ENCODE assay signal across 28 mouse cellular contexts in genomic region chr5:77129907-77130306, GRCm38 (mm10). TPM values are rescaled to one million over a fixed set of nuclear protein-coding genes. Genes with fewer than 3 reads are reported as not detected.
DNase-seq lines count a peak whose midpoint lies in the region; ATAC-seq and TF ChIP-seq lines count a peak whose summit lies in the region.
"Had no signal": no experiment of that assay in that cellular context is flagged by ENCODE, and none has a peak within 500 bp of the region (broad histone marks: within the 10 kb centered on the region; RNA-seq: fewer than 3 reads in every experiment).

No protein-coding gene starts in this region.

- DNase-seq in heart, embryonic 10.5 days (ENCODE audit: low spot score), result no peak
- DNase-seq in heart, postnatal 4 days, result no peak
- DNase-seq in intestine, embryonic 14.5 days (ENCODE audit: low spot score), result no peak
- peak; percentile 39 for DNase-seq in lung, postnatal 25 days (ENCODE audit: low spot score)
- no peak for DNase-seq in lung, postnatal 10 days
- no peak for DNase-seq in urinary bladder, postnatal 4 days (ENCODE audit: low spot score in 2 of 2)
- no peak for DNase-seq in layer of hippocampus, postnatal 10 days (ENCODE audit: low spot score in 2 of 2)
- DNase-seq: adrenal gland, postnatal 36 days; cerebellum, adult 9-10 months; gastrocnemius, adult 2 months; kidney, adult 8-10 months; kidney, postnatal 10 days; liver; liver, postnatal 0 days; retina, postnatal 1 day; right cerebral cortex, postnatal 25 days; spleen, adult 18-20 months; thymus, postnatal 25 days had no signal

- H3K4me3 ChIP-seq in heart, embryonic 10.5 days, result peak overlapping the region; percentile 36; the same call in 1 of the 2 replicates
- no peak overlapping the region for H3K4me3 ChIP-seq in intestine, embryonic 14.5 days (ENCODE audit: low read depth, low read length)
- no peak overlapping the region for H3K4me3 ChIP-seq in intestine, postnatal 0 days (ENCODE audit: low read depth, low read length)
- H3K4me3 ChIP-seq: embryonic facial prominence, embryonic 15.5 days; gastrocnemius, adult 2 months; hindbrain, embryonic 12.5 days; limb, embryonic 10.5 days; midbrain, embryonic 10.5 days; myocyte; neural tube, embryonic 13.5 days had no signal

- H3K4me2 ChIP-seq in intestine, embryonic 14.5 days (ENCODE audit: low read length), result no peak overlapping the region
- no peak overlapping the region for H3K4me2 ChIP-seq in intestine, postnatal 0 days (replicated peaks; ENCODE audit: low read depth)
- H3K4me2 ChIP-seq: embryonic facial prominence, embryonic 15.5 days; hindbrain, embryonic 12.5 days; neural tube, embryonic 13.5 days had no signal

- H3K27me3 ChIP-seq in heart, embryonic 10.5 days (ENCODE audit: insufficient read depth, poor library complexity, severe bottlenecking), result no peaks in the 10 kb centered on the region
- H3K27me3 ChIP-seq in intestine, embryonic 14.5 days (replicated peaks; ENCODE audit: control insufficient read depth, insufficient read depth, low read length), result no peaks in the 10 kb centered on the region
- H3K27me3 ChIP-seq in intestine, postnatal 0 days (replicated peaks; ENCODE audit: control insufficient read depth, insufficient read depth, low read length), result no peaks in the 10 kb centered on the region
- H3K27me3 ChIP-seq: embryonic facial prominence, embryonic 15.5 days; hindbrain, embryonic 12.5 days; neural tube, embryonic 13.5 days had no signal

- H3K9me3 ChIP-seq in heart, embryonic 10.5 days, result no peaks in the 10 kb centered on the region
- H3K9me3 ChIP-seq in intestine, embryonic 14.5 days (ENCODE audit: control insufficient read depth, low read length), result no peaks in the 10 kb centered on the region
- no peaks in the 10 kb centered on the region for H3K9me3 ChIP-seq in intestine, postnatal 0 days (ENCODE audit: control insufficient read depth)
- H3K9me3 ChIP-seq: embryonic facial prominence, embryonic 15.5 days; limb, embryonic 10.5 days; midbrain, embryonic 10.5 days; neural tube, embryonic 13.5 days had no signal

- peak overlapping the region; percentile 82 for H3K27ac ChIP-seq in heart, embryonic 10.5 days
- no peak overlapping the region for H3K27ac ChIP-seq in intestine, embryonic 14.5 days (ENCODE audit: low read depth)
- no peak overlapping the region for H3K27ac ChIP-seq in intestine, postnatal 0 days (ENCODE audit: low read depth, low read length)
- H3K27ac ChIP-seq: embryonic facial prominence, embryonic 15.5 days; gastrocnemius, adult 2 months; hindbrain, embryonic 12.5 days; limb, embryonic 10.5 days; midbrain, embryonic 10.5 days; neural tube, embryonic 13.5 days had no signal

- ATAC-seq in intestine, embryonic 14.5 days (replicated peaks; ENCODE audit: low FRiP score, low TSS enrichment, low read depth), result 0 out of 2 replicates have a peak, but pooled peaks have one; percentile 30
- ATAC-seq in intestine, postnatal 0 days, result no peak; the same call in none of the 2 replicates
- ATAC-seq: forebrain, embryonic 14.5 days; liver, postnatal 0 days; midbrain, embryonic 16.5 days; Patski had no signal

- no peaks in the 10 kb centered on the region for H3K36me3 ChIP-seq in heart, embryonic 10.5 days
- H3K36me3 ChIP-seq in intestine, embryonic 14.5 days (ENCODE audit: control insufficient read depth, insufficient read depth, low read length), result no peaks in the 10 kb centered on the region
- no peaks in the 10 kb centered on the region for H3K36me3 ChIP-seq in intestine, postnatal 0 days (ENCODE audit: control insufficient read depth, insufficient read depth)
- H3K36me3 ChIP-seq: embryonic facial prominence, embryonic 15.5 days; hindbrain, embryonic 12.5 days; limb, embryonic 10.5 days; midbrain, embryonic 10.5 days; neural tube, embryonic 13.5 days had no signal

- H3K4me1 ChIP-seq in heart, embryonic 10.5 days, result peaks cover 51% of the 10 kb centered on the region
- H3K4me1 ChIP-seq in intestine, embryonic 14.5 days (replicated peaks; ENCODE audit: control insufficient read depth, insufficient read depth, low read length), result no peaks in the 10 kb centered on the region
- no peaks in the 10 kb centered on the region for H3K4me1 ChIP-seq in intestine, postnatal 0 days (replicated peaks; ENCODE audit: control insufficient read depth, insufficient read depth, low read length)
- H3K4me1 ChIP-seq: embryonic facial prominence, embryonic 15.5 days; hindbrain, embryonic 12.5 days had no signal

- no peak overlapping the region for H3K9ac ChIP-seq in intestine, embryonic 14.5 days (ENCODE audit: low read length)
- H3K9ac ChIP-seq in intestine, postnatal 0 days (ENCODE audit: low read depth, low read length), result no peak overlapping the region
- H3K9ac ChIP-seq: embryonic facial prominence, embryonic 15.5 days; hindbrain, embryonic 12.5 days; liver, postnatal 0 days; neural tube, embryonic 13.5 days had no signal

- 30% methylated on average over 2 of the region's 2 CpGs for WGBS in heart, embryonic 10.5 days
- 73% methylated on average over 2 of the region's 2 CpGs for WGBS in intestine, embryonic 14.5 days
- WGBS in intestine, postnatal 0 days, result 52% methylated on average over 2 of the region's 2 CpGs

- TF ChIP-seq CTCF in intestine, postnatal 0 days (IDR thresholded peaks at IDR 0.05; ENCODE audit: low read depth), result no peak

RNA-seq across cellular contexts. Expression of gene Hopx, which starts 15.0 kb away (rescaled TPM):
- 6.7 and 11.5 TPM in 2 replicates for polyA plus RNA-seq in heart, embryonic 10.5 days (2016; fragmentation: Nextera tagmentation; extraction: Ambion mirVana)
- total RNA-seq in heart, postnatal 4 days (2021), result 100 to 1,000 TPM; 432 to 451 TPM
- 6.7 and 8.5 TPM in 2 replicates for polyA plus RNA-seq in intestine, embryonic 14.5 days (2014; fragmentation: Nextera tagmentation; extraction: Ambion mirVana)
- 10.5 and 12.0 TPM in 2 replicates for polyA plus RNA-seq in intestine, postnatal 0 days (2015; fragmentation: Nextera tagmentation; extraction: Ambion mirVana)
- total RNA-seq in layer of hippocampus, postnatal 10 days (2021), result 10 to 100 TPM; 76.6 to 77.1 TPM
- polyA plus RNA-seq: limb, embryonic 10.5 days; Patski had no signal
